Mouse (Mus musculus): Measurements from ENCODE around the gene Kcnmb2.

Kcnmb2 gene

DNA sequence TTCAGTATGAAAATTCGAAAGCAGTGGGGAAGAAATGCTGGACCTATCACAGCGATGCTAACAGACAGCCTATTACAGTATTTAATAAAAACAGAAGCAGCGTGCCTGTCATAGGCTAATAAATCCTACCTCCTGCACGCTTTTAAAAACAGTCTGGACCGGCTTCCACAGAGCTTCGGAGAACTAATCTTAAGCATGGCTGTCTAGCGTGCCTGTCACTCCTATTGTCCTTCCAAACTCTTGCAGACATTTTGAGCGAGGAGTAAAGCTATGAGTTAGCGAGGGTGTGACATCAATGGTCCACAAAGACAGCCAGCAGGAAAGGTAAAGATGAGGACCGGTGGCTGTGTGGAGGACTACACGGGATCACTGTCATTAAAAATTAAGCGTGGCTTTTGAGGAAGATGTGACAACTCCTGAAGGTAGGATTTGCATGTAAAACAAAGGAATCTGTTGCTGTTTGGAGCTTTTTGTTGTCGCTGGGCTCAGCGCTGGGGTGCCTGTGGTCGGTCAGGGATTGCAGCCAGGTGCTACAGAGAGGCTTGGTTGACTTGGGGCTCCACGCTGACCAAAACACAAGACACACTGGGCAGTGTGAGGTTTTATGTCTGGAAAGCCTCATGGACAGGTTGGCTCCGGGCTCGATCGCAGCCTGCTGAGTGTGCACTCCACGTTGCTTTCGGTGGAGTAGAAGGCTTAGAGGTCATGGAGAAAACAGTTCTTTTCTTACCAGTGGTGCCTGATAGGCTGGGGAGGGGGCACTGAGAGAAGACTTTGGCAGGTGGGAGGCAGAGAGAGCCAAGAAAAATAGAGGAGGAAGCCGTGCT lies at the start of gene Kcnmb2:
Gene Kcnmb2, plus strand, starts transcription at position 4 of the 827 bp plus-strand sequence.
- no peak for DNase-seq (ENCODE audit: low spot score)

DNA sequence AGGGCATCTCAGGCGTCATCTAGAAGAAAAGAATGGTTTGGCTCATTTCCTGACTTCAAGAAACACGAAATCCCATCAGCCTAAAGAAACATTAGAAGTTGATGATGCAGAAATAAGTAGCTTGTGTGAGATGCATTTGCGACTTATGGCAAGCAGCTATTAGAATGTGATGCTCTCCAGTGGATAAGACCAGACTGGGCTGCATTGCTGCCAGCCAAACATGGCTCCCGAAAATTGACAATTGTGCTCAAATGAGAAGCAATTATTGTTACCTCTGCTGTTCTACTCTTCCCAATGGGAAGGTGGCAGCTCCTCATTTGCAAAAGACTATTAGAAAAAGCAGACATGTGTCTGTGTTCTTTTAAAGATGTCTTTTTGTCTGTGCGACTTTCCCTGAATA lies 38.8 kb upstream of the Kcnmb2 start:
- DNase-seq (ENCODE audit: low spot score), result no peak

DNA sequence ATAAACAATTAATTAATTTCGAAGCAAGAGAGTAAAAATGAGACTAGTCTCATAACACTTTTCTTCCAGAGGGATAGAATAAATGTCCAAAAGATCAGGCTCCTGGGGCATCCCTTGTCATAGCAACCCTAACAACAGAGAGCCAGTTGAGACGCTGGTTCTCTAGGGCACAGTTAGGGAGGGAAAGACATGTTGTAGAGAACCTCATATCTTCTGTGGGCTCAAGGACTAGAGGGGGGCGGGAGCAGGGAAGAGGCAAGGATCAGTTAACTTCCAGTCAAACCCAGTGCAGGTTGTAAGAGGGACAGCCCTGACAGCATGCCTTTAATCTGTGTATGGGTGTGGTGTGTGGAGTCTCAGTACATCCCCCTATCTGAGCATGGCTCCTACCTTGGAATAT lies 38.2 kb upstream of the Kcnmb2 start:
- no peak for DNase-seq (ENCODE audit: low spot score)

DNA sequence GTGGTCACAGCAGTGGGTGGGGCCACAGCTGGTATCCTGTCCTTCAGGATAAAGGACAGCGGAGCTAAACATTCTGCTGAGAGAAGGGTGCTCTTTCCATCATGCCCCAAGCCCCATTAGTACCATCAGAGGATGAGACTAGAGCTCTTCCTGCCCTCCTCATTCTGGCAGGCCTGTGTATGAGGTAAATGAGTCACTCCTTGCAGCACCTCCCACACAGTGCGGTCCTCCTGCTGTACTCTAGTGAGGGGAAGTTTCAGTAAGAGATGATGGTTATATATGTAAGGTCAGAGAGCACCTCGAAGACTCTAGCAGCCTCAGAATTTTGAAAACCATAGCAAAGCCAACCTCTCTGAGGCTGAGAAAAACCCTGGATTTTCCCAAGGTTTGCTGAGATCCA lies 30.8 kb upstream of the Kcnmb2 start:
- DNase-seq (ENCODE audit: low spot score), result no peak

DNA sequence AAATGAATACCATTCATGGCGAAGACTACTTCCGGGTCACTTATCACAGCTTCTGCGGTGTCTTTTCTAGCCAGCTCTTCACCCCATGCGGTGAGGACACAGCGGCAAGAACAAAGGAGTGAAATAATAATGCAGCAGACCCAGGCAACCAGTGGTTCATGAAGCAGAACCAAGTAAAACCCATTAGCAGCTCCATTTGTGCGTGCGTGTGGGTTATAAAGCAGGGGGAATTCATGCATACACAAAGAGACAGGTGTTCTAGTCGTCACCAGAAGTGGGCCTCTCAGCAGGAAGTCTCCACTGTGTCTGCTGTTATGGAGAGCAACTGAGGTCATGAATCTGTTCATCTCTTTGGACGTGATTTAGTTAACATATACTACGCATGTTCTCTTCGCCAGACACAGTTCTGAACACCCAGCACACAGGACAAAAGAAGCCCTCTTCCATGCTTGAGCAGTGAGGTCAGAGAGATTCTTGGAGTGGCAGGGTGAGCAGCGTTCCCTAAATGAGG lies 19.6 kb upstream of the Kcnmb2 start:
- DNase-seq (ENCODE audit: low spot score), result no peak

DNA sequence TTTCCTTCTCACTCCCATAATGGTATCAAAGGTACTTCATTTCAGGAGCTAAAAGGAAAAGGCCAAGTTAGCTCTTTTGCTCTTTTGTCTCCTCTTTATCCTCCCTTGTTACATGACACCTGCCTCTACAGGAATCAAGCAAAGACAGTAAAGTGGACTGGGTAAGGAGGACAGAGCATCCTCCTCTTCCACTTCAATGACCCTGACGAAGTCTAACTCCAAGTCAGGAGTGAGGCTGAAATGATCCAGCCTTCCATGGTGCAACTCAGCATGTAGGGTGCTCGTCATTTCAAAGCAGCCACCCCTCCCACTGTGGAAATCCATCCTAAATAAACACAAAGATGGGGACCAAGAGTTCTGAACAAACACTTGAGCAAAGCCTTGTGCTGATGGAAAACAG lies 9.7 kb upstream of the Kcnmb2 start:
- DNase-seq (ENCODE audit: low spot score), result no peak

DNA sequence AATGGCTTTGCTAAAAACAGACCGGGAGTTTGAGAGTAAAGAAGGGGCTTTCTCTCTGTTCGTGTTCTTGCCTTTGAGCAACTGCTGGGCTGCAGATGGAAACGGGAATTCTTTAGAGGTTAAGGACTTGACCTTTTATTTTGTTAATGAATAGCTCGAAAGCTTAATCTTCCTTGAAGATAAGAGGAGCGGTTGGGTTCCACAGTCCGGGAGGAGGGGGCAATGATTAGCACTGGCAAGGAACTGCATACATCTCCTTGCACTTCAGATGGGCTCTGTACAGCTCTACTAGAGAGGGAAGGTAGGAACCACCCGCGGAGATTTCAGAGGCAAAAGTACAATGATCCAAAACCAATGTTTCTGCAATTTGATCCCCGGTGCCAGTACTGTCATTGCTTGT lies 1.2 kb downstream of the Kcnmb2 start:
- DNase-seq (ENCODE audit: low spot score), result no peak

DNA sequence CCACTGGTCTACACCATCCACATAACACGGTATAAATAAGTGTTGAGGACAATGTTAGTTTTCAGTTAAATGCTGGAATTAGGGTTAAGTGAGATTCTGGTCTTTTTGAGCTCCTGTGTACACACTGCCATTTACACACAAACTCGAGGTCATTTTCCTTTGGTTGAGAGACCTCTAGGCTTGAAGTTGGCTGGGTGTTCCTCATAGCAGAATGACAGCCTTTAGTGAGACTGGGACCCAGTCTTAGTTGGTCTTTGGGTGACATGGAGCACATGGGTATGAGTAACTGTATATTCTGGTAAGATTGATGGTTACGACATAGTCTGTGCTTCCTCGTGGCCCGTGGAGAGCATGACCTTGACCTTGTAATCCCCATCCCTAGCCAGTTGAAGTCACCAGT lies 1.8 kb downstream of the Kcnmb2 start:
- no peak for DNase-seq (ENCODE audit: low spot score)

DNA sequence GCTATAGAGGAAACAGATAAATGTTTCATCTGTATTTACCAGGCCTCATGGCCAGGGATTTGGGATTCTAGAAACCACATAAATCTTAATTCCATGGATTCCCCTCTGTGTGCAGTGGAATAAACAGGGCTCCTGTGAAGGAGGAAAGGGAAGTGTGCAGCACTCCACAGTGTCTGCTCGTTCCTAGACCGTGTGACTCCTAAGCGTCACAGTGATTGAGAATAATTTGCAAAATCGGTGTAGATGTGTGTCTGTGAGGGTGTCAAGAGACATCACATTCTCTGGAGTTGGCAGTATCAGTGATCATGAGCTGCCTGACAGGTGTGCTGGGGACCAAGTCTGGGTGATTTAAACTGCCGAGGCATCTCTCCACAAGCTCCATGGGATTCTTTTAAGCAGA lies 8.9 kb downstream of the Kcnmb2 start:
- DNase-seq (ENCODE audit: low spot score), result no peak

DNA sequence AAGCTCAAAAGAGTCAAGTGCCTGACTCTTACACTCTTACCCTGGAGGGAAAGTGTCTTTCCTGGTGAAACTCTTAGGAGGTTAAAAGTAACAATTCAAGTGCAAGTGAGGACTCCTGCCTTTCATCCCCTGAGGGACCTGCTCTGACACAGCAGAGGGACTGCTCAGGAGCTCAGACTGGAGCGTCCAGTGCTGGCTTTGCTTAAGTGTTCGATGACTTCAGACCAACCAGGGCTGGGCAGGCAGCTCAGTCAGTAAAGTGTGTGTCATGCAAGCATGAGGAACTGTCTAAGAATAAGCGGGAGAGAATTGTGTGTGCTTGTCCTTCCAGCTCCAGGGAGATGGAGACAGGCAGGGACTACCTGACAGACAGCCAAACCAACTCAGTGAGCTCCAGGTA lies 9.4 kb downstream of the Kcnmb2 start:
- no peak for DNase-seq (ENCODE audit: low spot score)

DNA sequence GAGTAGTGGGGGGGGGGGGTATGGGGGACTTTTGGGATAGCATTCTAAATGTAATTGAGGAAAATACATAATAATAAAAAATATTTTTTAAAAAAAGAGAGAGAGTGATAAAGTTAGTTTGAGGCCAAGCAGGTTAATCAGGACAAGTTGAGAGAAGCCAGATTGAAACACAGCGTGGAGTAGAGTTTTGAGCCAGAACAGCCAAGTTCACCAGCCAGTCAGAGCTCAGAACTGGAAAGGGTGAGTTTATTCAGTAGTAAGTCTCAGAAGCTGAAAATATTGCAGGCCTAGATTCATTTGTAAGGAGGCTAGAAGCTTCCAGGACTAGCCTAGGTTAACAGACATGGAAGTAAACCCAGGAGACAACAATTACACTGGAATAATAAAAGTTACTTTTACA lies 26.2 kb downstream of the Kcnmb2 start:
- DNase-seq (ENCODE audit: low spot score), result no peak

DNA sequence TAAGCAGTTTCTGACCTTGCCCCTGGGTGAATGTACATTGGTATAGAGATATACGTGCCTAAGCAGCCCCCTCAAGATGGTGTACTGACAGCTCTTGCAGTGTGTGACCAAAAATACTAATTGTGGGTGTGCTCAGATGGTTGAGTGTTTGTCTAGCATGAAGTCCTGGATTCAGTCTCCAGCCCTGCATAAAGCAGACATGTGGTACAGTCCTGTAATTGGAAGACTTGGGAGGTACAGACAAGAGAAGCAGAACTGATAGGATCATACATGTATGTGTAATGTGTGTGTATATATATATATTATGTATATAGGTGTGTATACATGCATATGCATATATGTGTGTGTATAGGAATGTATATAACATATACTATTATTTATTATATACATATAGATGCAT lies 32.4 kb downstream of the Kcnmb2 start:
- DNase-seq (ENCODE audit: low spot score), result no peak

DNA sequence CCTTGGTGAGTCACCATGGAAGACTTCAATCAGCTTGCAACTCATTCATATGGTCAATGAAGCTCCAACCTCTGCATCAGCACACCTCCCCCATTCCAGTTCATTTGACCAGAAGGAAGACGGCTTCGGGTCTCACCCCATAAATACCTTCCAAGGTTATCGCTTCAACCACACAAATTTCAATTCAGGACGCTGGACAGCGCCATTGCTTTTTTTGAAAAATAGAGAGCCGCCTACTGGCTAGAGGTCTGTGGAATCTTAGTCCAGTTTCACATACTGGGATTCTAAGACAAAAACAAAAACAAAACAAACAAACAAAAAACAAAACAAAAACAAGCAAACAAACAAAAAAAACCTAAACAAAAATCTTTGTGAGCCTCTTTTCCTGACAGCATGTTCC lies 39.2 kb downstream of the Kcnmb2 start:
- DNase-seq (ENCODE audit: low spot score), result no peak

DNA sequence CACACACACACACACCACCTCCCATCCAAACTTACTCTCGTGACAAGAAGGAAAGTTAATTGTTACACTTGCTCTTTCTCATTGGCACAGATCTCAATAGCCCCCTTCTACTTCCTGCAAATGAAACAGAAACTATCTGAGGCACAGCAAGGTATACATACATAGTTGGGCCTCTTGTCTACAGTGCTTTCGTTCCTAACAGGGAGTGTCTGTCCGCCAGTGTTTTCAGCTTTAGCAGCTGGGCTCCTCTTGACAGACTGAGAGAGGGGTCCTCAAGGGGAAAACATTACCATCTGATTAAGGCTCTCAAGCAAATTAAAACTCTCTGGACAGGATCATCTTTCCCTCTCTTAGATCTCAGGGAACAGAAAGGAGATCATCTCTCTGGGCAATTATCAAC lies 51.9 kb downstream of the Kcnmb2 start:
- no peak for DNase-seq (ENCODE audit: low spot score)

DNA sequence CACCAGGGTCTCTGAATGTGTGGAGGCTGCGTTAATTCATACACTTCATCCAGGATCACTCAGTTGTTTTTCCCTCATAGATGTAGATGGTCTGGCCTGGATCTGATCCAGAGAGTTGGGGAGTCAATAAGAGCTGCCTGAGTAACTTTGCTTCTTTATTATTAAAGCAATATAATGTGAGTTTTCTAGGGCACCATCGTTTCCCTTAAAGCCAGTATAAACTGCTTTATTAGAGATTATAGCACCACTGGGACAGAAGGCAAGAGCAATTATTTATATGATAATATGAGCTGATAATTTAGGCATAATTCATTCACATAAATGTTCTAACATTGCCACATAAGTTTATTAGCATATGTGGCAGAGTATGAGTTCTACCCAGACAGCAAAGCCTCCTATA lies 52.7 kb downstream of the Kcnmb2 start:
- DNase-seq (ENCODE audit: low spot score), result no peak

DNA sequence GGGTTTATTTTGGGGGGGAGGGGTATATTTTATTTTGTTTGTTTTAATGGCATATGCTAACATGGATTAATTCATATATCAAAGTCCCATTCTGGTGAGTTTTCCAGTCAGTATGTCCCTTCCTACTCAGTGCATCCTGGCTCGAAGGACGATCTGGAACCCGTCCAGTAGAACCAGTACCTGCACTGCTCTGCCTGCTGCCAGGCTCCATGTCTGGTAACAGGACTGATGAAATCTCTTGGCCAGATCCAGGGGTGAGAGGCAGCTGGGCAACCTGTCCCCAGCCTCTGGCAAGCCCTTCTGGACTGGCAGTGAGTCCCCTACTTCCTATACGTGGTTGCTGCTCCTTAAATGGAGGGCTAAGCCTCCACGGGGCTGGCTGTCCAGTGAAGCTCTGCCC lies 57.5 kb downstream of the Kcnmb2 start:
- DNase-seq (ENCODE audit: low spot score), result no peak

DNA sequence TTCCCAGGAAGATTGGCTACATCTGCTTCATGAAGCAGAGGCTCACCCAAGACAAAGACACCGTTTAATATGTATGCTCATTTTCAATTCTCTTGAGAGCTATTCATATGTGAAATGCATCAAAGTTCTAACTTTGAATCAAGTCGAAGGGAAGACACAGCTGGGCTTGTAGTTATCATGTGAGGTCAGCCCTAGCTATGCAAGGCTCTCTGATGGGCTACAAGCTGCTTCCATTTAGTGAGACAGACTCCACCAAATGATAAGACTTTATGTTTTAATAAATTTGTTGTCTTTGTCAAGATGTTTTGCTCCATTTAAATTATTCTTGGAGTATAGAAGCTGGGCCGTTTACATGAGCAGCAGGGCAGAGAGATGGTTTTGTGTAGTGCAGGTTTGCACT lies 58.9 kb downstream of the Kcnmb2 start:
- no peak for DNase-seq (ENCODE audit: low spot score)

DNA sequence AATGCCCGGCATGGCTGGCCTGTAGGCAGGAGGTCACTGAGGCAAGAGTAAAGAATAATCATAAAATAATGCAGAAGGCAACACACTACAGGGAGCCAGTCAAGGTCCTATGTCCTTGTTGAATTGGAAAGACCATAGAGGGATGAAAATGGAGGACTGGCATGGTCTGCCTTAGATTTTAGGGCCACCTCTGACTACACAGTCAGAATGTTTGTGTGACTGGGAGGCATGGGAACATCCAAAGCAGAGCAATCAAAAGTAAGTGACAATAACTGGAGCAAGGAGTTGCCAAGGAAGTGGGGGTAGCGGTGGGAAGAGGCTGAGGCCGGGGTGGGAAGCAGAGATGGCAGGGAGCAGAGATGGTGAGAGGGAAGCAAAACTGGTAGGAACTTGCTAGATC lies 60.8 kb downstream of the Kcnmb2 start:
- no peak for DNase-seq (ENCODE audit: low spot score)

DNA sequence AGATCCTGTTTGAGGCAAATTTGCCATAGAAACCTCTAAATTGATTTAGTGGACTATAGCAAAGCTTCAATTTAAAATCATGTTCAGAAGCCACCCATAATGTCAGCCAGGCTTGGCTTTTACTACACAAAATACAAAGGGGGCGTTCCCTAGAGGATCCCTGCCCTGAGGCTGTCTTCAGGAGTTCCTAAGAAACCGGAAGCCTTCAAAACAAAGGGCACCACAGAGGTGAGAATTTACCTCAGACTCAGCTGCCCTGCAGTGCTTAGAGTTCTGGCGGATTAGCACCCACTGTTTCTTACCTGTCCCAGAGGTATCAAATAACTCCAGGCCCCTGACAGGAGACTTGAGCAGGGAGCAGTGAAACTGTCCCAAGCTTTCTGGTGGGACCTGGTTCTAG lies 77.4 kb downstream of the Kcnmb2 start:
- DNase-seq (ENCODE audit: low spot score), result no peak

DNA sequence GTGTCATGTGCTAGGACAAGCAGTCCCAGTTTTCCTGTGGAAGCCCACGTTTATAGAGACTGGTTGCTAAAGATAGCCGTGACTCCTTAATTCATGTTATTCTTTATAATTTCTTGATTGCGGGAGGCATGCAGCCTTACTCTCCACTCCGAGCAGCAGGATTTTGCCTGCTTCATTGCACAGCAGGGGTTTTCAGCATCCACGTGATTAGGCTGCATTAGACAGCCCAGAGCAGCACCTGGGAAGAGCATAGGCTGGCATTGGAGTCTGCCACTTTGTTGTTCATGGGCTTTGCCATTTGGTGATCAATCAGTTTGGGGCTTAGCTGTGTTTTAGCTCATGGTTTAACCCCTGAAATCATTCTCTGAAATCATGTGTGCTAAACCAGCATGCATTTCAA lies 80.1 kb downstream of the Kcnmb2 start:
- DNase-seq (ENCODE audit: low spot score), result no peak

DNA sequence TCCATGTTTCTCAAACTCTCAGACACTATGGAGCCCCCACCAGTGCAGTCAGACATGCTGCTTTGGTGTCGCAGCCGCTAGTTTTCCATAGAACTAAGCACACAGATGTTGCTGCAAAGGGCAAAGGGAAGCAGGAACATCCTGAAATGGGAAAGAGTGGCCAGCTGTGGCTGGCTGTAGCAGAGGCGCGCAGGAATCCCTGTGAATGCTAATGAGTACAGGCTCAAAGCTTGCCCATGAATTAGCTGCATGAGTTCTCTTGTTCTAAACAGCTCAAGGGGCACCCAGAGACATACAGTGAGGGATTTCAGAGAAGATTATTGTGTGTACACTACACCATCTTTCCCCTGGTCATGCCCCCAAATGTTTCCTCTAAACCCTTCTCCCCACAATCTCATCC lies 82.8 kb downstream of the Kcnmb2 start:
- DNase-seq (ENCODE audit: low spot score), result no peak

DNA sequence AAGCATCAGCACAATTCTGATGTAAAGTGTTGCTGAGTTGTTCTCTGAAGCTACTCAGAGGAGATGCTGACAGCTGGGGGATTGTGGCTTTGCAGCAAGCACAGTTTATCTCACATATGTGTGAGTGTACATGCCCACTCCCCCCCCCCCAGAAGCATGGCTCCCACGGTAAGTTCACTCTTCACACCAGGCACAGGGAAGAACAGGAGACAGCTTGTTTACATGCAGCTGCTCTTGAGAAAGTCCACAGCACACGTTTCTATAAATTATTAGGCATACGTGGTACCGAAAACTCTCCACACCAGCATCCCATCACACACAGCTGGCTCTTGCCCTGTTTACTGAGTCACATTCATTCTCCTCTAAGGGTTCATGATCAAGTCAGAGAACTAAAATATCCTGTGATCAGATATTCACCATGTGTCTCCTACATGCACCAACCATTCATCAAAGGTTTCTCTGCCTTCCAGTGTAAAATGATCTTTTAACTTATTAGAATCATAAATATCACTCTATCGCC lies 89.3 kb downstream of the Kcnmb2 start:
- no peak for DNase-seq (ENCODE audit: low spot score)

DNA sequence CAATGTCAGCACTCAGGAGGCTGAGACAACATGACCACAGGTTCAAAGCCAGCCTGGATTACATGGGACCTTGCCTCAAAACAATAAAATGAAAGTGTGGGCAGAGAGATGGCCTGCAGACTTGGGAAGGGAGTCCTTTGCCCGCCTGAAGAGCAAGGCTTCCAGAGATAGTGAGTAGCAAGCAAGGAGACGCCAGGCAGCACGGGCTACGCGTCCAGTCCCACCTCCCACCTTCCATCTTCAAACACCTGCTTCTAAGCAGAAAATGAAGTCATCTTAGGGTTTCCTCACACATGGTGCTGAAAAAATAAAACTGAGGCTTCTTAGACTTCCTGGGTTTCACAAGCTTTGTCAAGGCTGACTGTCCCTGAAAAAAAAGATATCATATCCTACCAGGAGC lies 109.3 kb downstream of the Kcnmb2 start:
- DNase-seq (ENCODE audit: low spot score), result no peak
